Mouse (Mus musculus) embryonic facial prominence, embryonic 10.5 days (tissue): ENCODE measurements around the gene Gpatch1. TPM values are rescaled to one million over a fixed set of nuclear protein-coding genes. Genes with fewer than 3 reads are reported as not detected.
A peak's percentile ranks its signal among the peaks of the same experiment; 100 is the strongest.
"Not testable (repeated sequence)": the region's sequence is repeated elsewhere in the genome, so short reads cannot be mapped to it uniquely, and the experiment has no call there.

Source experiments
- DNase-seq: peaks from one replicate; pipeline ENCODE4 v3.0.0-alpha.2; 2017; ENCODE audit warnings: low spot score
- H3K27ac ChIP-seq: fragments of 300-500 bp; sonication (generic); replicated peaks from 2 replicates; pipeline ENCODE4 v1.5.1; 2016; ENCODE audit warnings: mild to moderate bottlenecking
- H3K27me3 ChIP-seq: fragments of 300-500 bp; sonication (generic); replicated peaks from 2 replicates; pipeline ENCODE4 v1.6.1; 2016; ENCODE audit warnings: low read depth, mild to moderate bottlenecking; ENCODE audit not compliant: poor library complexity, severe bottlenecking
- H3K36me3 ChIP-seq: fragments of 300-500 bp; sonication (generic); replicated peaks from 2 replicates; pipeline ENCODE4 v1.6.1; 2016; ENCODE audit warnings: mild to moderate bottlenecking, moderate library complexity
- H3K4me1 ChIP-seq: fragments of 300-500 bp; sonication (generic); 2 replicates; pipeline ENCODE4 v1.6.1; 2016
- H3K4me3 ChIP-seq: fragments of 300-500 bp; sonication (generic); 2 replicates; pipeline ENCODE4 v1.5.1; 2016; ENCODE audit warnings: mild to moderate bottlenecking, moderate library complexity
- H3K9me3 ChIP-seq: fragments of 300-500 bp; sonication (generic); 2 replicates; pipeline ENCODE4 v1.6.1; 2016; ENCODE audit warnings: mild to moderate bottlenecking
- WGBS: fragments of 180-500 bp; shearing (Covaris S2); methylation state at CpG from one replicate; pipeline ENCODE4 v1.1.7; 2016; 5-methylcytosine and 5-hydroxymethylcytosine counted together
- polyA plus RNA-seq: library from polyadenylated mRNA; unstranded; fragments of >200 nt; fragmentation: Nextera tagmentation; extraction: Ambion mirVana; gene quantifications from 2 replicates; pipeline ENCODE4 v1.2.1, GENCODE M21; 2016

The Gpatch1 gene
- polyA plus RNA-seq, 1 experiment from 2014 or later, result 18.7 TPM

- peak; percentile 61 for DNase-seq
- H3K36me3 ChIP-seq, result no peaks in the 10 kb centered on the region
- peaks cover 7% of the 10 kb centered on the region for H3K4me1 ChIP-seq
- H3K27me3 ChIP-seq, result no peaks in the 10 kb centered on the region
- 14% methylated on average over 7 of the region's 7 CpGs for WGBS
- H3K27ac ChIP-seq, result no peak overlapping the region
- no peak overlapping the region for H3K4me3 ChIP-seq
- no peaks in the 10 kb centered on the region for H3K9me3 ChIP-seq
These were observed 53.5 kb downstream of the Gpatch1 start for GRCm38 (mm10) chr7:35264746-35265145.

GRCm38 (mm10) chr7:35263595-35264489, 54.4 kb downstream of the Gpatch1 start:
- Histone ChIP-seq H3K27me3 (no peaks in the 10 kb centered on the region), H3K9me3 (no peaks in the 10 kb centered on the region), H3K27ac (no peak overlapping the region), H3K36me3 (no peaks in the 10 kb centered on the region), H3K4me1 (no peaks in the 10 kb centered on the region; the same call in 1 of the 2 replicates), H3K4me3 (no peak overlapping the region)
- WGBS, result 84% methylated on average over 15 of the region's 15 CpGs
- no peak for DNase-seq

- no peaks in the 10 kb centered on the region for H3K36me3 ChIP-seq
- H3K9me3 ChIP-seq, result no peaks in the 10 kb centered on the region
- WGBS, result 87% methylated on average over 8 of the region's 8 CpGs
- H3K4me3 ChIP-seq, result no peak overlapping the region
- 0 out of 2 replicates have a peak, but pooled peaks cover 3% of the 10 kb centered on the region for H3K27me3 ChIP-seq
- H3K4me1 ChIP-seq, result peaks cover 4% of the 10 kb centered on the region
- no peak for DNase-seq
- no peak overlapping the region for H3K27ac ChIP-seq
These were observed 58.9 kb downstream of the Gpatch1 start for GRCm38 (mm10) chr7:35259384-35259783.

- H3K27me3 ChIP-seq, result 0 out of 2 replicates have a peak, but pooled peaks cover 3% of the 10 kb centered on the region
These were observed 59.9 kb downstream of the Gpatch1 start for GRCm38 (mm10) chr7:35258294-35258693.

GRCm38 (mm10) chr7:35252041-35252558, 66.1 kb downstream of the Gpatch1 start:
- no peaks in the 10 kb centered on the region for H3K36me3 ChIP-seq
- no peaks in the 10 kb centered on the region for H3K27me3 ChIP-seq
- no peak overlapping the region for H3K27ac ChIP-seq
- H3K4me1 ChIP-seq, result peaks cover 11% of the 10 kb centered on the region
- peak; percentile 62 for DNase-seq
- WGBS, result 10% methylated on average over 13 of the region's 13 CpGs
- H3K4me3 ChIP-seq, result peak overlapping the region; percentile 43
- no peaks in the 10 kb centered on the region for H3K9me3 ChIP-seq

More at GRCm38 (mm10) chr7:35258294-35258693, 59.9 kb downstream of the Gpatch1 start:
- H3K36me3 ChIP-seq, result no peaks in the 10 kb centered on the region
- DNase-seq, result no peak
- no peak overlapping the region for H3K4me3 ChIP-seq
- no peaks in the 10 kb centered on the region for H3K9me3 ChIP-seq
- peaks cover 4% of the 10 kb centered on the region; the same call in 1 of the 2 replicates for H3K4me1 ChIP-seq
- no peak overlapping the region for H3K27ac ChIP-seq
- WGBS, result 66% methylated on average over 7 of the region's 7 CpGs

- H3K27ac ChIP-seq, H3K9me3 ChIP-seq, H3K4me3 ChIP-seq, H3K36me3 ChIP-seq, DNase-seq, H3K27me3 ChIP-seq: not testable (repeated sequence)
- WGBS, result 72% methylated on average over 3 of the region's 3 CpGs
- H3K4me1 ChIP-seq, result peaks cover 19% of the 10 kb centered on the region
These were observed 80.3 kb downstream of the Gpatch1 start for GRCm38 (mm10) chr7:35237935-35238334.

- Histone ChIP-seq H3K27me3 (no peaks in the 10 kb centered on the region), H3K4me3 (peak overlapping the region; percentile 71), H3K9me3 (no peaks in the 10 kb centered on the region; the same call in 1 of the 2 replicates), H3K4me1 (peaks cover 23% of the 10 kb centered on the region), H3K27ac (peak overlapping the region; percentile 89), H3K36me3 (no peaks in the 10 kb centered on the region)
- DNase-seq, result peak; percentile 81
- WGBS, result 19% methylated on average over 9 of the region's 9 CpGs
These were observed 82.9 kb downstream of the Gpatch1 start for GRCm38 (mm10) chr7:35235308-35235707.

- H3K4me1 ChIP-seq, result peaks cover 23% of the 10 kb centered on the region
- H3K36me3 ChIP-seq, result no peaks in the 10 kb centered on the region
- H3K27ac ChIP-seq, result peak overlapping the region; percentile 89
- no peaks in the 10 kb centered on the region; the same call in 1 of the 2 replicates for H3K9me3 ChIP-seq
- no peaks in the 10 kb centered on the region for H3K27me3 ChIP-seq
- peak; percentile 98 for DNase-seq
- peak overlapping the region; percentile 71 for H3K4me3 ChIP-seq
- under 1% methylated on average over 45 of the region's 45 CpGs for WGBS
These were observed 83.6 kb downstream of the Gpatch1 start for GRCm38 (mm10) chr7:35234361-35235245.

- Histone ChIP-seq H3K9me3 (no peaks in the 10 kb centered on the region; the same call in 1 of the 2 replicates), H3K4me1 (peaks cover 23% of the 10 kb centered on the region), H3K27ac (peak overlapping the region; percentile 89), H3K4me3 (peak overlapping the region; percentile 71), H3K36me3 (no peaks in the 10 kb centered on the region), H3K27me3 (no peaks in the 10 kb centered on the region)
- peak; percentile 36 for DNase-seq
- 41% methylated on average over 12 of the region's 12 CpGs for WGBS
These were observed 84.4 kb downstream of the Gpatch1 start for GRCm38 (mm10) chr7:35233861-35234260.

GRCm38 (mm10) chr7:35232796-35233455, 85.3 kb downstream of the Gpatch1 start:
- Histone ChIP-seq H3K27me3 (no peaks in the 10 kb centered on the region), H3K4me3 (peak overlapping the region; percentile 21; the same call in 1 of the 2 replicates), H3K9me3 (no peaks in the 10 kb centered on the region; the same call in 1 of the 2 replicates), H3K4me1 (peaks cover 23% of the 10 kb centered on the region), H3K27ac (no peak overlapping the region), H3K36me3 (no peaks in the 10 kb centered on the region)
- DNase-seq, result peak; percentile 57
- WGBS, result 24% methylated on average over 13 of the region's 13 CpGs

- Histone ChIP-seq H3K36me3 (no peaks in the 10 kb centered on the region), H3K4me1 (peaks cover 17% of the 10 kb centered on the region), H3K27me3 (no peaks in the 10 kb centered on the region), H3K9me3 (peaks cover 2% of the 10 kb centered on the region; the same call in 1 of the 2 replicates), H3K4me3 (no peak overlapping the region), H3K27ac (no peak overlapping the region)
- WGBS, result 67% methylated on average over 3 of the region's 3 CpGs
- peak; percentile 40 for DNase-seq
These were observed 87.9 kb downstream of the Gpatch1 start for GRCm38 (mm10) chr7:35230333-35230732.
